Mouse (Mus musculus): ENCODE measurements around the gene Cfap126. TPM values are rescaled to one million over a fixed set of nuclear protein-coding genes. Genes with fewer than 3 reads are reported as not detected.
"Not testable (repeated sequence)": the region's sequence is repeated elsewhere in the genome, so short reads cannot be mapped to it uniquely, and the experiment has no call there.

The Cfap126 gene
- polyA plus RNA-seq, 1 experiment, result 4.5 TPM

GRCm38 (mm10) chr1:171129251-171129650 is 15.5 kb downstream of the Cfap126 start:
- 0 out of 2 replicates have a peak overlapping the region, but pooled peaks have one; percentile 40 for H3K27ac ChIP-seq (ENCODE audit: insufficient read depth, low read length)

GRCm38 (mm10) chr1:171130971-171131370 is 17.3 kb downstream of the Cfap126 start:
- no peak overlapping the region for H3K4me3 ChIP-seq (ENCODE audit: insufficient read depth, low read length)
- no peak overlapping the region for H3K27ac ChIP-seq (ENCODE audit: insufficient read depth, low read length)
- H3K4me1 ChIP-seq (ENCODE audit: control insufficient read depth, insufficient read depth, low read length), result no peaks in the 10 kb centered on the region
- no peak for TF ChIP-seq CTCF (IDR thresholded peaks at IDR 0.05; ENCODE audit: extremely low read depth, insufficient read depth, low read length)
- no peak for TF ChIP-seq POLR2A (IDR thresholded peaks at IDR 0.05; ENCODE audit: extremely low read depth, insufficient read depth, low read length)

More at GRCm38 (mm10) chr1:171129251-171129650, 15.5 kb downstream of the Cfap126 start:
- H3K4me1 ChIP-seq (ENCODE audit: control insufficient read depth, insufficient read depth, low read length), result no peaks in the 10 kb centered on the region
- H3K4me3 ChIP-seq (ENCODE audit: insufficient read depth, low read length), result no peak overlapping the region
- no peak for TF ChIP-seq POLR2A (IDR thresholded peaks at IDR 0.05; ENCODE audit: extremely low read depth, insufficient read depth, low read length)
- peak; percentile 34; the same call in 1 of the 2 replicates for TF ChIP-seq CTCF (IDR thresholded peaks at IDR 0.05; ENCODE audit: extremely low read depth, insufficient read depth, low read length)

GRCm38 (mm10) chr1:171135600-171135999 is 21.9 kb downstream of the Cfap126 start:
- no peaks in the 10 kb centered on the region for H3K4me1 ChIP-seq (ENCODE audit: control insufficient read depth, insufficient read depth, low read length)
- TF ChIP-seq POLR2A (IDR thresholded peaks at IDR 0.05; ENCODE audit: extremely low read depth, insufficient read depth, low read length) (no peak), CTCF (IDR thresholded peaks at IDR 0.05; ENCODE audit: extremely low read depth, insufficient read depth, low read length) (no peak)
- H3K27ac ChIP-seq (ENCODE audit: insufficient read depth, low read length), result no peak overlapping the region
- H3K4me3 ChIP-seq (ENCODE audit: insufficient read depth, low read length), result no peak overlapping the region

GRCm38 (mm10) chr1:171137486-171138155 is 23.9 kb downstream of the Cfap126 start:
- not testable (repeated sequence) for H3K4me1 ChIP-seq (ENCODE audit: control insufficient read depth, insufficient read depth, low read length); H3K27ac ChIP-seq (ENCODE audit: insufficient read depth, low read length); H3K4me3 ChIP-seq (ENCODE audit: insufficient read depth, low read length)

- H3K4me1 ChIP-seq (ENCODE audit: control insufficient read depth, insufficient read depth, low read length); H3K4me3 ChIP-seq (ENCODE audit: insufficient read depth, low read length); H3K27ac ChIP-seq (ENCODE audit: insufficient read depth, low read length): not testable (repeated sequence)
Measured at GRCm38 (mm10) chr1:171142981-171143380, 29.3 kb downstream of the Cfap126 start.

GRCm38 (mm10) chr1:171149974-171150760 is 36.4 kb downstream of the Cfap126 start, which contains the start of the genes Sdhc and Mpz:
Gene Sdhc, minus strand, starts transcription at chr1:171150603.
Gene Mpz, plus strand, starts transcription at chr1:171150711.
- Histone ChIP-seq H3K4me1 (ENCODE audit: control insufficient read depth, insufficient read depth, low read length) (no peaks in the 10 kb centered on the region; the same call in 1 of the 2 replicates), H3K4me3 (ENCODE audit: insufficient read depth, low read length) (peak within 1 kb of the TSS; percentile 66), H3K27ac (ENCODE audit: insufficient read depth, low read length) (peak within 1 kb of the TSS; percentile 92)
- no peak for TF ChIP-seq CTCF (IDR thresholded peaks at IDR 0.05; ENCODE audit: extremely low read depth, insufficient read depth, low read length)
- peak; percentile 97 for TF ChIP-seq POLR2A (IDR thresholded peaks at IDR 0.05; ENCODE audit: extremely low read depth, insufficient read depth, low read length)

GRCm38 (mm10) chr1:171150838-171151391 is 37.2 kb downstream of the Cfap126 start:
- Histone ChIP-seq H3K4me1 (ENCODE audit: control insufficient read depth, insufficient read depth, low read length) (no peaks in the 10 kb centered on the region; the same call in 1 of the 2 replicates), H3K27ac (ENCODE audit: insufficient read depth, low read length) (peak overlapping the region; percentile 20), H3K4me3 (ENCODE audit: insufficient read depth, low read length) (peak overlapping the region; percentile 66)
- TF ChIP-seq CTCF (IDR thresholded peaks at IDR 0.05; ENCODE audit: extremely low read depth, insufficient read depth, low read length) (no peak), POLR2A (IDR thresholded peaks at IDR 0.05; ENCODE audit: extremely low read depth, insufficient read depth, low read length) (no peak)

- no peak overlapping the region for H3K4me3 ChIP-seq (ENCODE audit: insufficient read depth, low read length)
- TF ChIP-seq CTCF (IDR thresholded peaks at IDR 0.05; ENCODE audit: extremely low read depth, insufficient read depth, low read length) (no peak), POLR2A (IDR thresholded peaks at IDR 0.05; ENCODE audit: extremely low read depth, insufficient read depth, low read length) (no peak)
- no peak overlapping the region for H3K27ac ChIP-seq (ENCODE audit: insufficient read depth, low read length)
- H3K4me1 ChIP-seq (ENCODE audit: control insufficient read depth, insufficient read depth, low read length), result no peaks in the 10 kb centered on the region; the same call in 1 of the 2 replicates
Measured at GRCm38 (mm10) chr1:171151966-171152365, 38.2 kb downstream of the Cfap126 start.

- Histone ChIP-seq H3K27ac (ENCODE audit: insufficient read depth, low read length) (no peak overlapping the region), H3K4me3 (ENCODE audit: insufficient read depth, low read length) (no peak overlapping the region), H3K4me1 (ENCODE audit: control insufficient read depth, insufficient read depth, low read length) (no peaks in the 10 kb centered on the region)
- no peak for TF ChIP-seq POLR2A (IDR thresholded peaks at IDR 0.05; ENCODE audit: extremely low read depth, insufficient read depth, low read length)
- TF ChIP-seq CTCF (IDR thresholded peaks at IDR 0.05; ENCODE audit: extremely low read depth, insufficient read depth, low read length), result no peak
Measured at GRCm38 (mm10) chr1:171156644-171157043, 42.9 kb downstream of the Cfap126 start.
